Mouse (Mus musculus) embryo, embryonic 10 days (tissue): ENCODE results near the gene Pcmt1.
"Not testable (repeated sequence)": the region's sequence is repeated elsewhere in the genome, so short reads cannot be mapped to it uniquely, and the experiment has no call there.

Experiments
- DNase-seq: peaks from one replicate; pipeline ENCODE4 v3.0.0-alpha.2; 2015; ENCODE audit warnings: low spot score

Gene Pcmt1

GRCm38 (mm10) chr10:7645911-7646310 lies 35.0 kb downstream of the Pcmt1 start:
- no peak for DNase-seq

GRCm38 (mm10) chr10:7640366-7640765 lies 40.6 kb downstream of the Pcmt1 start:
- no peak for DNase-seq

- DNase-seq, result no peak
Observed at GRCm38 (mm10) chr10:7630951-7631720, 49.8 kb downstream of the Pcmt1 start.

- DNase-seq, result no peak
Observed at GRCm38 (mm10) chr10:7630286-7630685, 50.6 kb downstream of the Pcmt1 start.

GRCm38 (mm10) chr10:7629092-7629491 lies 51.8 kb downstream of the Pcmt1 start:
- no peak for DNase-seq

GRCm38 (mm10) chr10:7623861-7624518 lies 56.9 kb downstream of the Pcmt1 start:
- no peak for DNase-seq

- DNase-seq, result no peak
Observed at GRCm38 (mm10) chr10:7622378-7622777, 58.6 kb downstream of the Pcmt1 start.

GRCm38 (mm10) chr10:7620723-7621122 lies 60.2 kb downstream of the Pcmt1 start:
- no peak for DNase-seq

- DNase-seq, result no peak
Observed at GRCm38 (mm10) chr10:7619821-7620241, 61.1 kb downstream of the Pcmt1 start.

GRCm38 (mm10) chr10:7617556-7617955 lies 63.4 kb downstream of the Pcmt1 start:
- not testable (repeated sequence) for DNase-seq

GRCm38 (mm10) chr10:7617146-7617545 lies 63.8 kb downstream of the Pcmt1 start:
- not testable (repeated sequence) for DNase-seq

GRCm38 (mm10) chr10:7614834-7615233 lies 66.1 kb downstream of the Pcmt1 start:
- DNase-seq, result no peak

GRCm38 (mm10) chr10:7612210-7612609 lies 68.7 kb downstream of the Pcmt1 start:
- DNase-seq, result not testable (repeated sequence)

GRCm38 (mm10) chr10:7611647-7612046 lies 69.3 kb downstream of the Pcmt1 start:
- no peak for DNase-seq

GRCm38 (mm10) chr10:7608611-7609010 lies 72.3 kb downstream of the Pcmt1 start:
- no peak for DNase-seq

- no peak for DNase-seq
Observed at GRCm38 (mm10) chr10:7606437-7606836, 74.5 kb downstream of the Pcmt1 start.

- DNase-seq, result no peak
Observed at GRCm38 (mm10) chr10:7605168-7605567, 75.8 kb downstream of the Pcmt1 start.

- DNase-seq, result peak; percentile 79
Observed at GRCm38 (mm10) chr10:7600647-7601046, 80.3 kb downstream of the Pcmt1 start.

- no peak for DNase-seq
Observed at GRCm38 (mm10) chr10:7598177-7598576, 82.8 kb downstream of the Pcmt1 start.

GRCm38 (mm10) chr10:7596251-7596650 lies 84.7 kb downstream of the Pcmt1 start:
- DNase-seq, result no peak

GRCm38 (mm10) chr10:7594797-7595196 lies 86.1 kb downstream of the Pcmt1 start:
- DNase-seq, result no peak

GRCm38 (mm10) chr10:7590792-7591191 lies 90.1 kb downstream of the Pcmt1 start:
- DNase-seq, result no peak

GRCm38 (mm10) chr10:7590234-7590689 lies 90.7 kb downstream of the Pcmt1 start:
- no peak for DNase-seq
